In genomic region chr14:23643162-23643561, GRCm38 (mm10) we compare ENCODE assay signal across 25 mouse cellular contexts.
A peak's percentile ranks its signal among the peaks of the same experiment; 100 is the strongest.
DNase-seq lines count a peak whose midpoint lies in the region; ATAC-seq and TF ChIP-seq lines count a peak whose summit lies in the region.
"Had no signal": no experiment of that assay in that cellular context is flagged by ENCODE, and none has a peak within 500 bp of the region (broad histone marks: within the 10 kb centered on the region; RNA-seq: fewer than 3 reads in every experiment).

No protein-coding gene starts in this region.

- H3K4me3 ChIP-seq in kidney, embryonic 14.5 days (ENCODE audit: low read length), result no peak overlapping the region
- H3K4me3 ChIP-seq in kidney, adult 2 months (ENCODE audit: insufficient read depth, low read depth, low read length), result no peak overlapping the region
- no peak overlapping the region for H3K4me3 ChIP-seq in neural tube, embryonic 11.5 days (ENCODE audit: low read depth, low read length)
- no peak overlapping the region for H3K4me3 ChIP-seq in neural tube, embryonic 15.5 days (replicated peaks)
- no peak overlapping the region for H3K4me3 ChIP-seq in hindbrain, embryonic 12.5 days
- H3K4me3 ChIP-seq: forebrain, embryonic 13.5 days; heart, embryonic 12.5 days; hindbrain, embryonic 10.5 days; limb, embryonic 12.5 days; liver, embryonic 12.5 days; midbrain, embryonic 12.5 days had no signal

- TF ChIP-seq POLR2A in kidney, adult 2 months (IDR thresholded peaks at IDR 0.05; ENCODE audit: low read depth, low read length), result no peak

- no peak overlapping the region for H3K9ac ChIP-seq in kidney, embryonic 14.5 days (ENCODE audit: low read depth, low read length)
- H3K9ac ChIP-seq in neural tube, embryonic 11.5 days (ENCODE audit: low read length), result no peak overlapping the region
- no peak overlapping the region for H3K9ac ChIP-seq in neural tube, embryonic 15.5 days (replicated peaks)
- H3K9ac ChIP-seq in hindbrain, embryonic 12.5 days, result no peak overlapping the region
- H3K9ac ChIP-seq: forebrain, embryonic 13.5 days; heart, embryonic 12.5 days; limb, embryonic 12.5 days; liver, embryonic 12.5 days; midbrain, embryonic 12.5 days had no signal

- H3K9me3 ChIP-seq in kidney, embryonic 14.5 days (ENCODE audit: control insufficient read depth, low read length), result no peaks in the 10 kb centered on the region
- H3K9me3 ChIP-seq in neural tube, embryonic 11.5 days (ENCODE audit: control insufficient read depth, low read length), result no peaks in the 10 kb centered on the region
- no peaks in the 10 kb centered on the region for H3K9me3 ChIP-seq in neural tube, embryonic 15.5 days (replicated peaks)
- no peaks in the 10 kb centered on the region for H3K9me3 ChIP-seq in hindbrain, embryonic 12.5 days (replicated peaks)
- H3K9me3 ChIP-seq: forebrain, embryonic 13.5 days; heart, embryonic 12.5 days; hindbrain, embryonic 10.5 days; limb, embryonic 12.5 days; liver, embryonic 12.5 days; midbrain, embryonic 12.5 days had no signal

- H3K4me2 ChIP-seq in kidney, embryonic 14.5 days (replicated peaks; ENCODE audit: low read depth, low read length), result no peak overlapping the region
- H3K4me2 ChIP-seq in neural tube, embryonic 11.5 days (ENCODE audit: low read depth), result no peak overlapping the region
- H3K4me2 ChIP-seq in neural tube, embryonic 15.5 days, result no peak overlapping the region
- H3K4me2 ChIP-seq in hindbrain, embryonic 12.5 days (replicated peaks), result no peak overlapping the region
- H3K4me2 ChIP-seq: forebrain, embryonic 13.5 days; heart, embryonic 12.5 days; limb, embryonic 12.5 days; liver, embryonic 12.5 days; midbrain, embryonic 12.5 days had no signal

- no peaks in the 10 kb centered on the region for H3K27me3 ChIP-seq in kidney, embryonic 14.5 days (ENCODE audit: control insufficient read depth, insufficient read depth, low read length)
- H3K27me3 ChIP-seq in kidney, adult 2 months (replicated peaks; ENCODE audit: control insufficient read depth, insufficient read depth, low read length), result no peaks in the 10 kb centered on the region
- H3K27me3 ChIP-seq in neural tube, embryonic 11.5 days (ENCODE audit: control insufficient read depth, insufficient read depth, low read length), result no peaks in the 10 kb centered on the region
- no peaks in the 10 kb centered on the region for H3K27me3 ChIP-seq in neural tube, embryonic 15.5 days (replicated peaks)
- no peaks in the 10 kb centered on the region for H3K27me3 ChIP-seq in hindbrain, embryonic 12.5 days
- H3K27me3 ChIP-seq: forebrain, embryonic 13.5 days; liver, embryonic 12.5 days; midbrain, embryonic 12.5 days had no signal

- no peaks in the 10 kb centered on the region for H3K4me1 ChIP-seq in kidney, embryonic 14.5 days (ENCODE audit: control insufficient read depth, insufficient read depth, low read length)
- no peaks in the 10 kb centered on the region for H3K4me1 ChIP-seq in kidney, adult 2 months (ENCODE audit: control insufficient read depth, insufficient read depth, low read length)
- no peaks in the 10 kb centered on the region; the same call in 1 of the 2 replicates for H3K4me1 ChIP-seq in neural tube, embryonic 11.5 days (ENCODE audit: control insufficient read depth, insufficient read depth, low read length)
- no peaks in the 10 kb centered on the region for H3K4me1 ChIP-seq in neural tube, embryonic 15.5 days
- H3K4me1 ChIP-seq in hindbrain, embryonic 12.5 days, result no peaks in the 10 kb centered on the region
- H3K4me1 ChIP-seq: forebrain, embryonic 13.5 days; heart, embryonic 12.5 days; hindbrain, embryonic 10.5 days; liver, embryonic 12.5 days had no signal

- WGBS in kidney, embryonic 14.5 days, result 26% methylated on average over 3 of the region's 3 CpGs
- WGBS in kidney, adult 2 months, result 43% methylated on average over 3 of the region's 3 CpGs
- 43% methylated on average over 3 of the region's 3 CpGs for WGBS in neural tube, embryonic 11.5 days
- WGBS in neural tube, embryonic 15.5 days, result 14% methylated on average over 3 of the region's 3 CpGs
- WGBS in hindbrain, embryonic 12.5 days, result 87% methylated on average over 3 of the region's 3 CpGs

- ATAC-seq in kidney, embryonic 14.5 days (ENCODE audit: low FRiP score, low TSS enrichment), result peak; percentile 94
- peak; percentile 45 for ATAC-seq in neural tube, embryonic 11.5 days (ENCODE audit: insufficient read depth, low FRiP score, low TSS enrichment)
- no peak for ATAC-seq in neural tube, embryonic 15.5 days (ENCODE audit: low FRiP score)
- ATAC-seq in hindbrain, embryonic 12.5 days (ENCODE audit: low FRiP score), result no peak
- ATAC-seq: forebrain, embryonic 13.5 days; liver, embryonic 12.5 days had no signal

- no peak for TF ChIP-seq CTCF in kidney, adult 2 months (conservative IDR thresholded peaks at IDR 0.05; ENCODE audit: insufficient read depth, insufficient read length, low read depth, low read length)

- DNase-seq in adrenal gland, adult 2 months, result peak; percentile 43
- no peak for DNase-seq in adrenal gland, adult 18-20 months (ENCODE audit: low spot score in 2 of 2)
- no peak for DNase-seq in kidney, adult 2 months
- peak; percentile 15 for DNase-seq in neural tube, embryonic 11.5 days (ENCODE audit: low spot score)
- DNase-seq: cerebellum, adult 11 months; cerebellum, adult 9-11 months; gastrocnemius, postnatal 10 days; heart, adult 11 months; heart, postnatal 10 days; kidney, adult 11 months; lung, adult 18-20 months; lung, postnatal 10 days; right cerebral cortex, postnatal 14 days; thymus, adult 2 months; thymus, postnatal 4 days had no signal

- no peaks in the 10 kb centered on the region for H3K36me3 ChIP-seq in kidney, embryonic 14.5 days (ENCODE audit: control insufficient read depth, insufficient read depth, low read length)
- no peaks in the 10 kb centered on the region for H3K36me3 ChIP-seq in kidney, adult 2 months (ENCODE audit: control insufficient read depth, insufficient read depth, low read length)
- no peaks in the 10 kb centered on the region for H3K36me3 ChIP-seq in neural tube, embryonic 11.5 days (ENCODE audit: control insufficient read depth, insufficient read depth, low read length)
- no peaks in the 10 kb centered on the region for H3K36me3 ChIP-seq in neural tube, embryonic 15.5 days
- H3K36me3 ChIP-seq in hindbrain, embryonic 12.5 days, result no peaks in the 10 kb centered on the region
- H3K36me3 ChIP-seq: heart, embryonic 12.5 days; hindbrain, embryonic 10.5 days; limb, embryonic 12.5 days; liver, embryonic 12.5 days; midbrain, embryonic 12.5 days had no signal

- no peak overlapping the region for H3K27ac ChIP-seq in kidney, embryonic 14.5 days (ENCODE audit: low read depth, low read length)
- no peak overlapping the region for H3K27ac ChIP-seq in kidney, adult 2 months (ENCODE audit: insufficient read depth, low read depth, low read length)
- H3K27ac ChIP-seq in neural tube, embryonic 11.5 days (ENCODE audit: low read depth, low read length), result no peak overlapping the region
- no peak overlapping the region for H3K27ac ChIP-seq in neural tube, embryonic 15.5 days (replicated peaks)
- H3K27ac ChIP-seq in hindbrain, embryonic 12.5 days, result no peak overlapping the region
- H3K27ac ChIP-seq: forebrain, embryonic 13.5 days; hindbrain, embryonic 10.5 days; limb, embryonic 12.5 days; liver, embryonic 12.5 days; midbrain, embryonic 12.5 days; stomach, postnatal 0 days had no signal

Comparison
In these comparisons a context has a peak if more than half of its experiments do, and no peak if none do; other contexts are left out.
1. DNase-seq: peak in adrenal gland, adult 2 months (single experiment) and neural tube, embryonic 11.5 days (single experiment); none in adrenal gland, adult 18-20 months (0 of 2) and kidney, adult 2 months (single experiment).
2. ATAC-seq: peak in kidney, embryonic 14.5 days (single experiment) and neural tube, embryonic 11.5 days (single experiment); none in neural tube, embryonic 15.5 days (single experiment) and hindbrain, embryonic 12.5 days (single experiment).